ENCODE assay signal across 9 mouse cellular contexts in genomic region chr13:109609805-109610187, GRCm38 (mm10).
DNase-seq lines count a peak whose midpoint lies in the region; ATAC-seq and TF ChIP-seq lines count a peak whose summit lies in the region.
"Had no signal": no experiment of that assay in that cellular context is flagged by ENCODE, and none has a peak within 500 bp of the region (broad histone marks: within the 10 kb centered on the region; RNA-seq: fewer than 3 reads in every experiment).

No protein-coding gene starts in this region.

- H3K9ac ChIP-seq in liver, postnatal 0 days (replicated peaks), result no peak overlapping the region
- H3K9ac ChIP-seq in neural tube, embryonic 14.5 days (replicated peaks; ENCODE audit: low read depth, low read length), result no peak overlapping the region

- H3K27me3 ChIP-seq in liver, postnatal 0 days (ENCODE audit: insufficient read depth, low read length), result no peaks in the 10 kb centered on the region
- H3K27me3 ChIP-seq in neural tube, embryonic 14.5 days (ENCODE audit: control insufficient read depth, insufficient read depth, low read length), result no peaks in the 10 kb centered on the region

- no peak for TF ChIP-seq EP300 in liver, postnatal 0 days (IDR thresholded peaks at IDR 0.05; ENCODE audit: low read depth)

- H3K4me3 ChIP-seq in liver, postnatal 0 days (ENCODE audit: low read depth, low read length), result no peak overlapping the region
- H3K4me3 ChIP-seq in neural tube, embryonic 14.5 days (ENCODE audit: low read depth, low read length), result no peak overlapping the region
- H3K4me3 ChIP-seq: erythroblast, embryonic 14.5 days had no signal

- 14% methylated on average over 3 of the region's 3 CpGs for WGBS in liver, postnatal 0 days (ENCODE audit: insufficient replicate concordance)
- WGBS in neural tube, embryonic 14.5 days, result 29% methylated on average over 3 of the region's 3 CpGs

- no peak overlapping the region for H3K4me2 ChIP-seq in liver, postnatal 0 days (ENCODE audit: low read depth, low read length)
- H3K4me2 ChIP-seq in neural tube, embryonic 14.5 days (ENCODE audit: low read depth, low read length), result no peak overlapping the region

- no peaks in the 10 kb centered on the region for H3K36me3 ChIP-seq in liver, postnatal 0 days (replicated peaks; ENCODE audit: insufficient read depth, low read length)
- H3K36me3 ChIP-seq in neural tube, embryonic 14.5 days (ENCODE audit: control insufficient read depth, insufficient read depth, low read length), result no peaks in the 10 kb centered on the region

- H3K9me3 ChIP-seq in liver, postnatal 0 days (ENCODE audit: low read length), result no peaks in the 10 kb centered on the region
- no peaks in the 10 kb centered on the region for H3K9me3 ChIP-seq in neural tube, embryonic 14.5 days (ENCODE audit: control insufficient read depth, low read length)

- peak; percentile 84 for TF ChIP-seq CTCF in liver, postnatal 0 days (IDR thresholded peaks at IDR 0.05; ENCODE audit: low read depth)

- H3K27ac ChIP-seq in liver, postnatal 0 days (ENCODE audit: low read depth), result no peak overlapping the region
- no peak overlapping the region for H3K27ac ChIP-seq in neural tube, embryonic 14.5 days (ENCODE audit: low read depth, low read length)

- ATAC-seq in granulocyte monocyte progenitor cell, adult 5-6 weeks (replicated peaks; ENCODE audit: poor library complexity, severe bottlenecking), result peak; percentile 87
- ATAC-seq in liver, postnatal 0 days, result peak; percentile 50; the same call in 1 of the 2 replicates
- ATAC-seq in neural tube, embryonic 14.5 days (ENCODE audit: low read depth), result peak; percentile 73; the same call in 1 of the 2 replicates
- ATAC-seq in inflammation-experienced regulatory T-cells, adult 6 months, result no peak

- DNase-seq in CD4-positive helper T cell, adult 2 months (ENCODE audit: low read depth, low spot score), result peak; percentile 9
- DNase-seq in adrenal gland, adult (ENCODE audit: inconsistent age in 2 of 2, low spot score in 1 of 2), result peak; percentile 19 to 75
- peak; percentile 45 to 54 for DNase-seq in cerebellum, postnatal 4 days (ENCODE audit: low spot score in 2 of 2)
- peak; percentile 64 to 76 for DNase-seq in kidney, postnatal 36 days
- DNase-seq in liver, postnatal 0 days, result peak; percentile 63

- H3K4me1 ChIP-seq in liver, postnatal 0 days (ENCODE audit: insufficient read depth), result no peaks in the 10 kb centered on the region; the same call in 1 of the 2 replicates
- no peaks in the 10 kb centered on the region for H3K4me1 ChIP-seq in neural tube, embryonic 14.5 days (ENCODE audit: control insufficient read depth, insufficient read depth, low read length)

Comparison
In these comparisons a context has a peak if more than half of its experiments do, and no peak if none do; other contexts are left out.
1. DNase-seq: peak in every context shown above with its lines; median percentile 70 in kidney, postnatal 36 days; 63 in liver, postnatal 0 days; 50 in cerebellum, postnatal 4 days; 47 in adrenal gland, adult; 9 in CD4-positive helper T cell, adult 2 months.